Comparison of ENCODE assay signal across 8 mouse cellular contexts in the genomic region with DNA sequence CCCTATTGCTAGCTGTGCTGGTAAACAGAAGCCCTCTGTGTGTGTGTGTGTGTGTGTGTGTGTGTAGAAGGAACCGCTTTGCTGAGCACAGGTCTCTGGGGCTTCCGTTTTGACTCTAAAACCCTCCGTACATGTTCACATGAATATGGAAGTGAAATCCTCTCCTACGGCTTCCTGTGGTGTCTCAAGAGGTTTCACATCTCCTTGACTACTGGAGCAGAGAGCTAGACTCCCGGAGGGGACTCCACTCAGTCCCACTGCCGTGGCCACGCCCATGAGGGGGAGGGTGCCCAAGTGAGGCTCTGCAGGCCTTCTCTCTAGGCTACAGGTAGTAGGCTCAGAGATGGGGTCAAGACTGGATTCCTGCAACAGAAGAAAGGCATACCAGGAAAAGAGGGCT. TPM values are rescaled to one million over a fixed set of nuclear protein-coding genes. Genes with fewer than 3 reads are reported as not detected.
DNase-seq lines count a peak whose midpoint lies in the region; ATAC-seq and TF ChIP-seq lines count a peak whose summit lies in the region.

Gene H2-DMb2, plus strand, starts transcription at position 275 of the 400 bp plus-strand sequence.

- 20% methylated on average over 7 of the region's 7 CpGs for WGBS in lung, postnatal 0 days
- 29% methylated on average over 7 of the region's 7 CpGs for WGBS in stomach, embryonic 16.5 days
- 43% methylated on average over 7 of the region's 7 CpGs for WGBS in neural tube, embryonic 15.5 days

- H3K4me1 ChIP-seq in lung, postnatal 0 days (ENCODE audit: insufficient read depth, low read depth, low read length): no peaks in the 10 kb centered on the region
- peaks cover 4% of the 10 kb centered on the region; the same call in 1 of the 2 replicates for H3K4me1 ChIP-seq in stomach, embryonic 16.5 days (ENCODE audit: control insufficient read depth, insufficient read depth, low read length)
- peaks cover 13% of the 10 kb centered on the region for H3K4me1 ChIP-seq in neural tube, embryonic 15.5 days

- no peak for TF ChIP-seq CTCF in lung, postnatal 0 days (IDR thresholded peaks at IDR 0.05)

- TF ChIP-seq EP300 in lung, postnatal 0 days (IDR thresholded peaks at IDR 0.05): no peak

- H3K36me3 ChIP-seq in lung, postnatal 0 days (ENCODE audit: insufficient read depth, low read length): no peaks in the 10 kb centered on the region
- H3K36me3 ChIP-seq in stomach, embryonic 16.5 days (ENCODE audit: control insufficient read depth, insufficient read depth, low read length): no peaks in the 10 kb centered on the region
- no peaks in the 10 kb centered on the region for H3K36me3 ChIP-seq in neural tube, embryonic 15.5 days

- H3K9ac ChIP-seq in lung, postnatal 0 days (replicated peaks; ENCODE audit: low read depth): no peak within 1 kb of the TSS
- H3K9ac ChIP-seq in stomach, embryonic 16.5 days (ENCODE audit: low read length): no peak within 1 kb of the TSS
- H3K9ac ChIP-seq in neural tube, embryonic 15.5 days (replicated peaks): no peak within 1 kb of the TSS

- H3K27ac ChIP-seq in lung, postnatal 0 days (ENCODE audit: low read length): peak within 1 kb of the TSS; percentile 51; the same call in 1 of the 2 replicates
- no peak within 1 kb of the TSS for H3K27ac ChIP-seq in stomach, embryonic 16.5 days (ENCODE audit: low read length)
- H3K27ac ChIP-seq in neural tube, embryonic 15.5 days (replicated peaks): no peak within 1 kb of the TSS

- peak; percentile 55 for DNase-seq in R1 (ENCODE audit: low read depth, low spot score)
- peak; percentile 70 for DNase-seq in heart, postnatal 4 days
- peak; percentile 75 for DNase-seq in lung, postnatal 0 days (ENCODE audit: low spot score)
- no peak for DNase-seq in ovary, postnatal 10 days (ENCODE audit: low spot score)
- no peak for DNase-seq in right cerebral cortex, postnatal 36 days (ENCODE audit: low spot score in 2 of 2)

- no peak within 1 kb of the TSS for H3K4me2 ChIP-seq in lung, postnatal 0 days (replicated peaks; ENCODE audit: low read depth, low read length)
- no peak within 1 kb of the TSS for H3K4me2 ChIP-seq in stomach, embryonic 16.5 days (ENCODE audit: low read depth, low read length)
- H3K4me2 ChIP-seq in neural tube, embryonic 15.5 days: no peak within 1 kb of the TSS

- no peaks in the 10 kb centered on the region for H3K9me3 ChIP-seq in lung, postnatal 0 days (ENCODE audit: low read length)
- H3K9me3 ChIP-seq in stomach, embryonic 16.5 days (replicated peaks; ENCODE audit: control insufficient read depth, low read length): no peaks in the 10 kb centered on the region
- H3K9me3 ChIP-seq in neural tube, embryonic 15.5 days (replicated peaks): no peaks in the 10 kb centered on the region

- H3K4me3 ChIP-seq in lung, postnatal 0 days (ENCODE audit: low read depth, low read length): no peak within 1 kb of the TSS
- no peak within 1 kb of the TSS for H3K4me3 ChIP-seq in stomach, embryonic 16.5 days (replicated peaks; ENCODE audit: low read length)
- no peak within 1 kb of the TSS for H3K4me3 ChIP-seq in neural tube, embryonic 15.5 days (replicated peaks)

- H3K27me3 ChIP-seq in lung, postnatal 0 days (replicated peaks; ENCODE audit: insufficient read depth, low read length): no peaks in the 10 kb centered on the region
- peaks cover 9% of the 10 kb centered on the region; the same call in 1 of the 2 replicates for H3K27me3 ChIP-seq in stomach, embryonic 16.5 days (ENCODE audit: control insufficient read depth, insufficient read depth, low read length)
- peaks cover 35% of the 10 kb centered on the region for H3K27me3 ChIP-seq in neural tube, embryonic 15.5 days (replicated peaks)

- ATAC-seq in CD4-positive, CD25-positive, alpha-beta regulatory T cell, adult 4 months: peak; percentile 85
- peak; percentile 79 for ATAC-seq in lung, postnatal 0 days
- ATAC-seq in stomach, embryonic 16.5 days (ENCODE audit: insufficient read depth, low FRiP score): peak; percentile 54; the same call in 1 of the 2 replicates
- ATAC-seq in neural tube, embryonic 15.5 days (ENCODE audit: low FRiP score): no peak

RNA-seq across cellular contexts. Expression of gene H2-DMb2, which starts in this region (rescaled TPM):
- 10 to 100 TPM in 1 of 2 experiments, 1 to 10 TPM in 1; 3.7 to 27.1 TPM for polyA plus RNA-seq in CD4-positive, CD25-positive, alpha-beta regulatory T cell, adult 4 months (2017; shearing (Covaris generic))
- under 1 TPM; 0.55 to 0.72 TPM for total RNA-seq in heart, postnatal 4 days (2021)
- 1.8 and 2.2 TPM in 2 replicates for polyA plus RNA-seq in lung, postnatal 0 days (2015; fragmentation: Nextera tagmentation; extraction: Ambion mirVana)
- 0.70 and 0.82 TPM in 2 replicates for polyA plus RNA-seq in stomach, embryonic 16.5 days (2015; fragmentation: Nextera tagmentation; extraction: Ambion mirVana)
- 0.17 and 5.5 TPM in 2 replicates for polyA plus RNA-seq in neural tube, embryonic 15.5 days (2015; fragmentation: Nextera tagmentation; extraction: Ambion mirVana)

Comparison
In these comparisons a context has a peak if more than half of its experiments do, and no peak if none do; other contexts are left out.
1. Peak in DNase-seq in heart, postnatal 4 days; RNA of the gene not detected or under 1 TPM.
2. Peak in ATAC-seq in stomach, embryonic 16.5 days; RNA of the gene not detected or under 1 TPM.
3. DNase-seq: peak in R1 (single experiment) and lung, postnatal 0 days (single experiment); none in ovary, postnatal 10 days (single experiment) and right cerebral cortex, postnatal 36 days (0 of 2).